Mouse (Mus musculus): ENCODE measurements around the gene Arhgef15.

The Arhgef15 gene

DNA sequence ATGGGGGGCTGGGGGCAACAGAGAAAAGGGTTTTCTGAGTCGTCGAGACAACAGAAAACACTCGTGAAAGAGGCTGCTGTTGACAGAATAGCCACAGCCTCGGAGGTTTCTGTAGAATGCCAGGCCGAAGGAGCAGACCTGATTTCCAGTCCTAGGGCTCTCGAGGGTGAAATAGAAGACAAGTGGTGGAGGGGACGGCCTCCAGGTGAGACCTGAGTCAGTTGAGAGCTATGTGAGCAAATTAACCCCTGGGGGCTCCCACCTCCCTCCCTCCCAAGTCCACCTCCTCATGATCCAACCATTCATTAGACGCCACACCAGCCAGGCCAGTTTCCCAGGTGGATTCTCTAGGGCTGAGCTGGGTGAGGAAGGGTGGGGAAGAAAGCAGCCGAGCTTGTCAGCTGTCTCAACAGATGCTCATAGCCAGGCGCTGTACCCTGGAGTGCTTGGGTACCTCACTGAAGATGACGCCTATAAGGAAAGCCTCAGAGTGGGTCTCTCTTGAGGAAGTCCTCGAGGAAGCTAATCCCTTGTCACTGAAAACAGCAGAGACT lies 63.3 kb downstream of the Arhgef15 start:
- DNase-seq (ENCODE audit: low read depth, low spot score) = no peak

All from mesoderm, embryonic 11.5 days (tissue).